Mouse (Mus musculus): ENCODE data around the gene Saxo1.

Saxo1 gene

GRCm38 (mm10) chr4:86422586-86422985, 135.5 kb downstream of the Saxo1 start:
- DNase-seq (ENCODE audit: low spot score in 2 of 2): no peak

DNA sequence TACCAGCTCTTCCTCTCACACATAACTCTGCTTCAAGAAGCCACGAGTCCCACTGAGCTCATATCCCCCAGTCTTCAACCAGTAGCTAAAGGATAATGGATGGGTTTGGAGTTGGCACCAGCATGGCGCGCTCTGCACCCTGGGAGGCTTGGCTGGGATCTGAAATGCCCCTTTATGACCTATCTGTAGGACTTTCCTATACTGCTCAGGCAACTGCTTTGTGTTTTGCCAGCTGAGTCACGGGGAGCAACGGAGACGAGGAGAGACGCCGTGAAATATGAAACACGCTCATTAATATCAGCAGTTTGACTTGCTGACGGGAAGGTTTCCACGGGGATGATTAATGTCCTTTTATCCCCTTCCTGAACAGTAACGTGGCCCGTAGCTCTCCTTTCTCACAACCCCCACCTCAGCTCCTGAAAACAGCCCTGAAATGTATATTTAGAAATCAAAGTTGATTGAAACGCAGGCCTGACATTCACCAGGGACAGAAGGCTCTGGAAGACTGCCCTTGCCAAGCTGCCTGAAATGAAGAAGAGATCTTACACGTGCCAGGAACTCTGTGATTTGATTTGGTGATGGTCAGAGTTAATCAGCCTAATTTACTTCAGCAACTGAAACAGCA, 141.6 kb downstream of the Saxo1 start:
- DNase-seq (ENCODE audit: low spot score in 2 of 2): no peak

DNA sequence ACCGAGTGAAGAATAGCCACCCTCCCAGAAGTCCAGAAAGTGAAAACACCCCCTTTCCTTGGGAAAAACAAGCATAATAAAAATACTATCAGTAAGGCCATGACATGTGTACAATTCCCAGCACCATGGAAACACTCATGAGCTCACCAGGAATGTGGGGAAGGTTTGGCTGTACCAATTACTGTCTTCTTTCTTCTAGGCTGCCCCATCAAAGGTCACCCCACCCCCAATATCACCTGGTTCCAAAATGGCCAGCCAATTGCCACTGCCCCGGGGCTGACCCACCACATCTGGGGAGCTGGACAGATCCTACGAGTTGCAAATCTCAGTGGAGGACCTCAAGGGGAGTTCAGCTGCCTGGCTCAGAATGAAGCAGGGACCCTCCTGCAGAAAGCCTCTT, 144.7 kb downstream of the Saxo1 start:
- DNase-seq (ENCODE audit: low spot score in 2 of 2): no peak

DNA sequence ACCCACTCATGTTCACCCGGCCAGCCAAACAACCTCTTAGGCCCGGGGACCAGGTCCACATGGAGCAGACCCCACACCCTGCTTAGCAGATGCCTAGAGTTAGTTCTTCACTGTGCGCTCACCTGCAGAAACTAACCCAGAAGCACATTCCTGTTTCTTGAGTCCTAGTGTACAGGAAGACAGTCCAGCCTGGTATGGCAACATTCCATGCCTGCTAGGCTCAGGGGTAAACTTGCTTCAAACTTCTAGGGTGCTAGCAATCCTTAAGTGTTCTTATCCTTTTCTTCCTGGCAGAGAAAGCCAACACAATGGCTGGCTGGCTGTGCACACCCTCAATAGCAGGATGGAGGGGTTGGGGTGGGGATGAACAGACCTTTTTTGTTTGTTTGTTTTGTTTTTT, 147.2 kb downstream of the Saxo1 start:
- DNase-seq (ENCODE audit: low spot score in 2 of 2): no peak

GRCm38 (mm10) chr4:86408421-86408820, 149.7 kb downstream of the Saxo1 start:
- no peak for DNase-seq (ENCODE audit: low spot score in 2 of 2)

GRCm38 (mm10) chr4:86407200-86407527, 151.0 kb downstream of the Saxo1 start:
- DNase-seq (ENCODE audit: low spot score in 2 of 2): no peak

GRCm38 (mm10) chr4:86406501-86407199, 151.5 kb downstream of the Saxo1 start:
- no peak for DNase-seq (ENCODE audit: low spot score in 2 of 2)

DNA sequence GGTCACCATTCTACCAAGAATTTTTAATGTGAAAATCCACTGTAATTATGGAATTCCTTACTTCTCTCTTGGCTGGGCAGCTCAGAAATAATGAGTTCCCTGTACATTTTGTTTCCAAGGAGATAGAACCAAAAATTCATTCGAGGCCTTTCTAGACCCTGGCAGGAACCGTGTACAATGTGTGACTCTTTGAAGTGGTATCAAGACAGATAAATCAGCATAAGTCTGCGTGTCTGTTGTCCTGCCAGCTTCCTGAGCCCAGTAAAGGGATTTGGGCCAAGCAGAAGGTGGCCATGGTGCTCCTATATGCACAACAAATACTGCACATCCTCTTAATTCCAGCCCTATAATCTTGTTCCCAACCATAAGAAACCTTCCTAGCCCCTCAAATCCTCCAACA, 157.0 kb downstream of the Saxo1 start:
- no peak for DNase-seq (ENCODE audit: low spot score in 2 of 2)

- no peak for DNase-seq (ENCODE audit: low spot score in 2 of 2)
These were observed 160.7 kb downstream of the Saxo1 start for GRCm38 (mm10) chr4:86397470-86397869.

DNA sequence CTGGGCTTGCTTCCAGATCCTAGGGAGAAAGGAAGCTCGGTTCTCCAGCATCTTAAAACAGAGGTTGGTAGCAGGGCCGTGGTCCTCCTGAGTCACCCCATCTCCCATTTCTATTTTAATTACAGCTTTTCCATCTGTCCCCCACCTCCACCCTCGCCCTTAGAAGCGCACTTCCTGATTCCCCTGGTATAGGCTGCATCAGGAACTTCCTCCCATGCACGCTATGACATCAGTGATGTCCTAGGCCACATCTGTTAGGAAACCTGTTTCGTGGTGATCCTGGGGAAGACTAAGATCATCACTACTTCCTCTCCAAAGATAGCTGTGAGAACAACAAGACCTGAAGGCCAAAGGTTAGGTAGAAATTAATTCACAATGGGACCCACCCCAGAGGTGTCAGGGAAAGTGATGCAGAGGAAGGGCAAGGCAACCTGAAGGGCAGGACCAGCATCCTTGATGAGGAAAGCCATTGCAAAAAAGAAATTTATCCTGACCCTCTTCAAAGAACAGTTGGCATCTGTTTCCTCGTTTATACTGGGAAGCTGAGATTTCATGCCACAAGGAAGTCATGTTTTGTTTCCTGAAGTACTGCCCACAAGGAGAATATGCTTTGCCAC, 161.3 kb downstream of the Saxo1 start:
- DNase-seq (ENCODE audit: low spot score in 2 of 2): no peak

DNA sequence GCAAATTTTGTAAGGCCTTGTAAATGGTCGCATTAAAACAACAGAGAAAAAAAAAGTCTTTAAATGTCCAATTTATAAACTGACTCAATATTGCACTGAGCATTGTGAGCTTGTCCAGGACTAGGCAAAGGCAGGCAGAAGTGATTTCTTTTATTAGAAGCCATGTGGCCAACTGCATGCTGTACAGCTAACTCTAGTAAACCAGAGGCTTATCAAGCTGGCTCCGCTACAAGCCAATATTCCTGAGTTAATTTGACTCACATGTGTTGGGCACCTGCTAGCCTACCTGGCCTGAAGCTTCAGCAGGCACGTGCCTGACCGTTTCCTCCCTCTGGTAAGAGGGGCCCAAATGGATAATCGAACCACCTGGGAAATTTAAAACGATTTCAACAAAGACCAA, 162.5 kb downstream of the Saxo1 start:
- no peak for DNase-seq (ENCODE audit: low spot score in 2 of 2)

All from thymus, postnatal 10 days (tissue).